Mouse (Mus musculus) common myeloid progenitor, adult 5-6 weeks (primary cell): ENCODE data around the gene Cxcl9. TPM values are rescaled to one million over a fixed set of nuclear protein-coding genes. Genes with fewer than 3 reads are reported as not detected.
A peak's percentile ranks its signal among the peaks of the same experiment; 100 is the strongest.

Experiments
- ATAC-seq: replicated peaks from 2 replicates; pipeline ENCODE4 v1.8.0; 2016; ENCODE audit warnings: low read depth, mild to moderate bottlenecking, moderate TSS enrichment, inconsistent platforms; ENCODE audit not compliant: poor library complexity, severe bottlenecking
- total RNA-seq: library from RNA; stranded (forward); fragments of 200-1000, 187-1606 nt; gene quantifications from 2 replicates; pipeline ENCODE4 v1.2.3, GENCODE M21; 2017

Gene Cxcl9
- total RNA-seq, 1 experiment from 2014 or later, result 0.09 TPM

GRCm38 (mm10) chr5:92291652-92292414, 36.0 kb downstream of the Cxcl9 start:
- no peak for ATAC-seq

GRCm38 (mm10) chr5:92287840-92288239, 40.0 kb downstream of the Cxcl9 start:
- ATAC-seq, result no peak

- no peak; the same call in 1 of the 2 replicates for ATAC-seq
Observed at GRCm38 (mm10) chr5:92283107-92283506, 44.8 kb downstream of the Cxcl9 start.

GRCm38 (mm10) chr5:92282571-92282970, 45.3 kb downstream of the Cxcl9 start:
- ATAC-seq, result no peak

- peak; percentile 71 for ATAC-seq
Observed at GRCm38 (mm10) chr5:92278942-92279537, 48.8 kb downstream of the Cxcl9 start.

GRCm38 (mm10) chr5:92277437-92278394, 50.2 kb downstream of the Cxcl9 start, which contains the start of gene Naaa:
TSS of gene Naaa (minus strand) at chr5:92278170.
- ATAC-seq, result peak; percentile 84

Other genes with a start within 250 kb of the Cxcl9 start
- gene G3bp2, start 244.4 kb downstream of the Cxcl9 start, total RNA-seq, result 120 and 126 TPM in 2 replicates
- gene Uso1, start 190.1 kb downstream of the Cxcl9 start, total RNA-seq, result 24.9 and 25.6 TPM in 2 replicates
- not detected in 2 replicates for gene U90926, start 112.7 kb downstream of the Cxcl9 start, total RNA-seq
- not detected in 2 replicates for gene Ppef2, start 71.8 kb downstream of the Cxcl9 start, total RNA-seq
- 3.4 and 8.2 TPM in 2 replicates for gene Naaa, start 49.9 kb downstream of the Cxcl9 start, total RNA-seq
- 75.4 and 86.8 TPM in 2 replicates for gene Sdad1, start 17.6 kb downstream of the Cxcl9 start, total RNA-seq
- gene Art3, start 3.7 kb upstream of the Cxcl9 start, total RNA-seq, result not detected in 2 replicates
- 2.2 and 3.2 TPM in 2 replicates for gene Cxcl10, start 20.8 kb upstream of the Cxcl9 start, total RNA-seq
- 71.8 and 82.3 TPM in 2 replicates for gene Nup54, start 107.1 kb upstream of the Cxcl9 start, total RNA-seq
- 42.8 and 46.9 TPM in 2 replicates for gene Scarb2, start 178.8 kb upstream of the Cxcl9 start, total RNA-seq
- not detected in 2 replicates for gene Fam47e, start 227.0 kb upstream of the Cxcl9 start, total RNA-seq